Mouse (Mus musculus) liver, adult 10 weeks (tissue): ENCODE measurements around the gene Gm28434. TPM values are rescaled to one million over a fixed set of nuclear protein-coding genes. Genes with fewer than 3 reads are reported as not detected.

Source experiments
- polyA plus RNA-seq: library from polyadenylated mRNA; stranded (reverse); fragments of 350-450 nt; fragmentation: Illumina TruSeq; extraction: RNeasy Lipid Tissue Mini Kit (QIAGEN cat#74804); gene quantifications from one replicate; pipeline ENCODE4 v1.2.3, GENCODE M21; 2014; ENCODE audit warnings: low read depth, low replicate concordance

Gm28434 gene
- not detected for polyA plus RNA-seq

GRCm38 (mm10) chr5:87969201-87969600, at the start of gene Gm28434, which contains the start of gene 2310003L06Rik:
TSS of gene Gm28434 (plus strand) at chr5:87969517.
TSS of gene 2310003L06Rik (plus strand) at chr5:87969459.

GRCm38 (mm10) chr5:87925372-87925771, 43.9 kb upstream of the Gm28434 start, which contains the start of gene Csn3:
TSS of gene Csn3 (plus strand) at chr5:87925579.

GRCm38 (mm10) chr5:87979139-87979538, 9.8 kb downstream of the Gm28434 start, which contains the start of gene Cabs1:
TSS of gene Cabs1 (plus strand) at chr5:87979439.

GRCm38 (mm10) chr5:88002249-88002648, 32.9 kb downstream of the Gm28434 start, which contains the start of gene Smr3a:
TSS of gene Smr3a (plus strand) at chr5:88002549.

Other genes with a start within 250 kb of the Gm28434 start
- gene Csn1s2a, start 194.9 kb upstream of the Gm28434 start, polyA plus RNA-seq = not detected
- gene Csn1s2b, start 161.4 kb upstream of the Gm28434 start, polyA plus RNA-seq = not detected
- gene Prr27, start 143.8 kb upstream of the Gm28434 start, polyA plus RNA-seq = not detected
- gene Odam, start 84.5 kb upstream of the Gm28434 start, polyA plus RNA-seq = not detected
- not detected for gene Csn3, start 43.9 kb upstream of the Gm28434 start, polyA plus RNA-seq
- not detected for gene 2310003L06Rik, start 58 bp upstream of the Gm28434 start, polyA plus RNA-seq
- gene Cabs1, start 9.9 kb downstream of the Gm28434 start, polyA plus RNA-seq = not detected
- gene Smr3a, start 33.0 kb downstream of the Gm28434 start, polyA plus RNA-seq = not detected
- not detected for gene Smr2, start 117.0 kb downstream of the Gm28434 start, polyA plus RNA-seq
- not detected for gene Gm11116, start 142.0 kb downstream of the Gm28434 start, polyA plus RNA-seq
- gene Gm11115, start 184.6 kb downstream of the Gm28434 start, polyA plus RNA-seq = not detected